Mouse (Mus musculus) neutrophil, adult 5-6 weeks (primary cell): ENCODE data around the gene 4930467E23Rik. TPM values are rescaled to one million over a fixed set of nuclear protein-coding genes. Genes with fewer than 3 reads are reported as not detected.
A peak's percentile ranks its signal among the peaks of the same experiment; 100 is the strongest.
"Not testable (repeated sequence)": the region's sequence is repeated elsewhere in the genome, so short reads cannot be mapped to it uniquely, and the experiment has no call there.

Experiments used
- ATAC-seq: fragments of 151-379, 151-347 bp; 2 replicates; pipeline ENCODE4 v1.8.0; 2017; ENCODE audit warnings: mild to moderate bottlenecking, moderate TSS enrichment; ENCODE audit not compliant: insufficient number of reproducible peaks, poor library complexity, low FRiP score, severe bottlenecking; ENCODE audit errors: extremely low read depth
- total RNA-seq: library from RNA; stranded (forward); fragments of 200-1000 nt; gene quantifications from 2 replicates; pipeline ENCODE4 v1.2.3, GENCODE M21; 2017

The 4930467E23Rik gene
- total RNA-seq, 1 experiment from 2014 or later: not detected

GRCm38 (mm10) chr8:19707761-19708443 is 21.5 kb upstream of the 4930467E23Rik start:
- ATAC-seq: not testable (repeated sequence)

DNA sequence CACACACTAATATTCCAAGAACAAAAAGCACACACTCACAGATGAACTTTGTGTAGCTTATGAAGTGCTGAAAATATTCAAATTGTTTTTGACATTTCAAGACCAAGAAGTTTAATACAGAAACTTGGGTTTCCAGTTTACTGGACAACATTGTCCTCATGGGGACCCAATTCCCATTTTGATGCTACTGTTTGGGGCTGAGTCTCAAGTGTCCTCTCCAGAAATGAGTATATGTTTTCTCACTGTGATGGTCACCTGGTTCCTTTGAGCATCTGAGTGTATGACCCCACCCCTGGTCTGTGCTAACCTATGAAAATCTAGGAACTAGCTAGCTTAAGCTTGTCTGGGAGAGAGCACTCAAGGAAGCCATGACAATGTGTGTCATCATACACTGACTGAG is 20.4 kb upstream of the 4930467E23Rik start:
- ATAC-seq: not testable (repeated sequence)

DNA sequence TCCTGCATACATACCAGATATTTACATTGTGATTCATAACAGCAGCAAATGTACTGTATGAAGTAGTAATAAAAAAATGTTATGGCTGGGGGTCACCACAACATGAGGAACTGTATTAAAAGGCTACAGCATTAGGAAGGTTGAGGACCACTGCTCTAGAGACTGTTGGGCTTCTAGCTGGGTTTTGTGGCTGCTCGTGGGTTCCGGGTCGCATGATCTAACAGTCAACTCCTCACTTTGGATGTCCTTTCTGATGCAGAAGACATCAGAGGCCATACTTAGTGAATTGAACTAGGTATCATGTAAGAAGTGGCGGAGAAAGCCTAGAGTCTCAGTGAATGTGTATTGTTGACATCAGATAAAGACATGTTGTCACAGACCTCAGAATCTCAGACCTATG is 19.9 kb upstream of the 4930467E23Rik start:
- ATAC-seq: not testable (repeated sequence)

DNA sequence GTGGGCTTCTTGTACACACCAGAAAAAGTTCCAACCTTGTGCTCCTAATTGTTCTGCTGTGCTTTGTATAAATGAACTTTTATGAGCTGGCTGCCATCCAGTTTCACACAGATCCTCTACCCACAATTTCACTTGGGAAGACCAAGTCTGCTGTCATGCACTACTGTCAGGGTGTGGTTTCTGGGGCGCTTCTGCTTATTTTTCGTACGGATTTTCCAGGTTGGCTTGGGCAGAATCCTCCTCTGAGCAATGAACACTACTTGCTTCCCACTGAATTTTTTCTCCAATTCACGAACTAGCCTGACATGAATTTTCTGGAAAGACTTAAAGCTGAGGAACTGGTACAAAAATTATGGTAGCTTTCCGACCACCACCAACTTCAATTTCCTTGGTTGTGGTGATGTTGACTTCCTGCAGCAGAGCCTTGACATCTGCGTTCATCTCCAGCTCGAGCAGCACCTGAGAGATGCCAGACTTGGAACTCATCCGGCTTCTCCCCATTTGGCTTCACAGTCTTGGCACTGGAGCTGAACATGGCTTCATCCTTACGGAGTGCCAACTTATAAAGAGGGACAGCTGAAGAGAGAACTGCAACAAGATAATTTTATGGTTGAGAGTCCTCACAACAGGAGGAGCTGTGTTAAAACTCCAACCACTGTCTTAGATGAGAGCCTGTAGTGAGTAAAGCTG is 18.1 kb upstream of the 4930467E23Rik start:
- not testable (repeated sequence) for ATAC-seq

DNA sequence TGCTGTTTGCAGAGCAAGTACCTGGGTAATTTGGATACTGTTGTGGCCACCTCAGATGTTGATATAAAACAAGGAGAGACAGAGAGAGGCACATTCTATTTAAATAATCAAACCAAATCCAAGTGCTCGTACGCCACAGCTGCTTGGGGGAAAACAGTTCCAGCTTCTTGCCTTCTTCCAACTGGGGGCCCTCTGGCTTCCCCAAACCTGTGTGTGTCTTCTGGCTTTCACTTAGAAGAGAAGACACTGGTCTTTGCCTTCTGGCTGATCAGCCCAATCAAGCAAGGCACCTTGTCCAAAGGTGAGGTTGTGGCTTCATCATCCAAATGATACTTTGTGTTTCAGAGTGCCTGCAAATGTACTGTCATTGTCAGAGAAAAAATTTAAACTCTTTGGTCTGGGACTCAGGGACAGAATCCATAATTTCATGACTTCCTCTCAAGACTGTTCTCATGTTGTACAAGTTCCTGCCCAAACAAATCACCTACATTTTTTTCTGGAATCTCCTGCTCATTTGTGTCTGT is 17.1 kb upstream of the 4930467E23Rik start:
- ATAC-seq: peak; percentile 45; the same call in 1 of the 2 replicates

- ATAC-seq: not testable (repeated sequence)
Measured at GRCm38 (mm10) chr8:19712816-19713215, 16.6 kb upstream of the 4930467E23Rik start.

DNA sequence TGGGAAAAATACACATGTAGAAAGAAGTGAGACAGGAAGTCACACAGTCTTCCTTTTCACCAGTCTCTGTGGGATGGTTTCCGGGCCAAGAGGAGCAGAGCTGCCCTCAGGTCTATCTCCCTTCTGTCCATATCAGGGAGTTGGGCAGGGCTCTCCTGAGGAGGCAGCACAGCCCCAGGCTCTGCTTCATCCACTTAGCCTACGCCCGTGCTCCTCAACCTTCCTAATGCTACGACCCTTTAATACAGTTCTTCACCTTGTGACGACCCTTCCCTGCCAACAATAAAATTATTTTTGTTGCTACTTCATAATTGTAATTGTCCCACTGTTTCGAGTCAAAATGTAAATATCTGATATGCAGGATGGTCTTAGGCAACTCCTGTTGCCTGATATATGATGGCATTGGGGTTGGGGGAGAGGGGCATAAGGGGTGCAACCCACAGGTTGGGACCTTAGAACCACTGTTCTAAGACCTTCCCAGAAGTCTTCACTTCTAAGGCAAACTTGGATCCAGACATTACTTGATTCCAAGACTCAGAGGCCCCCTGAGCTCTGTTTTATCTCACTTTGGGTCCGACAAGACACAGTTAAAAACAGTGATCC is 16.0 kb upstream of the 4930467E23Rik start:
- not testable (repeated sequence) for ATAC-seq

DNA sequence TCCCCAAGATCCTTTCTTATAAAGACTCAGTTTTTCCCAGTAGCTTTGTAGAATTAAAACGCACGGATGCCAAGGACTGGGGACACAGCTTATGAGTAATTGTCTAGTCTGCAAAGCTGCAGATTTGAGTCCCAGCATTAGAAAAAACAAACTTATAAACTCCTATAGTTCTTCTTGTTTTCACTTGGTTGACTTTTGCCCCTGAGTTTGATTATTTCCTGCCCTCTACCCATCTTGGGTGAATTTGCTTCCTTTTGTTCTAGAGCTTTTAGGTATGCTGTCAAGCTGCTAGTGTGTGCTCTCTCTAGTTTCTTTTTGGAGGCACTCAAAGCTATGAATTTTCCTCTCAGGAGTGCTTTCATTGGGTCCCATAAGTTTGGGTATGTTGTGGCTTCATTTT is 14.9 kb upstream of the 4930467E23Rik start:
- ATAC-seq: not testable (repeated sequence)

DNA sequence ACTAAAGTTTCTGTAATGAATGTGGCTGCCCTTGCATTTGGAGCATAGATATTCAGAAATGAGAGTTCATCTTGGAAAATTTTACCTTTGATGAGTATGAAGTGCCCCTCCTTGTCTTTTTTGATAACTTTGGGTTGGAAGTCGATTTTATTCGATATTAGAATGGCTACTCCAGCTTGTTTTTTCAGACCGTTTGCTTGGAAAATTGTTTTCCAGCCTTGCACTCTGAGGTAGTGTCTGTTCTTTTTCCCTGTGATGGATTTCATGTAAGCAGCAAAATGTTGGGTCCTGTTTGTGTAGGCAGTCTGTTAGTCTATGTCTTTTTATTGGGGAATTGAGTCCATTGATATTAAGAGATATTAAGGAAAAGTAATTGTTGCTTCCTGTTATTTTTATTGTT is 14.1 kb upstream of the 4930467E23Rik start:
- ATAC-seq: not testable (repeated sequence)

DNA sequence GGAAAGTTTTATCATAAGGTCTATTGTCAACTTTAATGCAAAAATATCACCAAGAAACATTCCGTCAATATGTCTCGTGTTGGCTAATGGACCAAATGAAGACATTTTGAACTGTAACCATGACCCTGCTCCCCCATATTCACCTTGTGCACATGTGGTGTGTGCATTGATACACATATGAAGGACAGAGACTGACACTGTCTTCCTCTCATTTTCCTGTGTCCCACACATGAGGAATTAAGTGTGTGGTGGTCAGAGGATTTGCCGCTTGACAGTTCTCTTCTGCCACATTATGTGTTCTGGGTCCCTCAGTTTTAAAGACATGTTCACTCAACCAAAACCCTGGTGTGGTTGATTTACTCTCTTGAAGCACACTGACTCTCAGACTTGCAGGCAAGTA is 11.5 kb upstream of the 4930467E23Rik start:
- not testable (repeated sequence) for ATAC-seq

DNA sequence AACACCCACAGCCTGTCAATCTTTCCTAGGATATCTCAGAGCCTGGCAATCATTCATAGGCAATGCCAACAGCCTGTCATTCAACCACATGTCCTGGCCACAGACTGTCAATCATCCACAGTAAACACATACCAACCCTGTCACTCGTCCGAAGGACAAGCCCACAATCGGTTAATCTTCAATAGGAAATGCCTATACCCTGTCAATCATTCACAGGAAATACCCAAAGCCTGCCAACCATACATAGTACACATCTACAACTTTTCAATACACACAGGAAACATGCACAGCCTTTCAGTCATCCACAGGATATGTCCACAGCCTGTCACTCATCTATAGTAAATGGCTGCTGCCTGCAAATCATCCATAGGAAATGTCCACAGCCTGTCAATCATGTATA is 9.9 kb upstream of the 4930467E23Rik start:
- not testable (repeated sequence) for ATAC-seq

- ATAC-seq: not testable (repeated sequence)
Measured at GRCm38 (mm10) chr8:19724871-19725270, 4.5 kb upstream of the 4930467E23Rik start.

DNA sequence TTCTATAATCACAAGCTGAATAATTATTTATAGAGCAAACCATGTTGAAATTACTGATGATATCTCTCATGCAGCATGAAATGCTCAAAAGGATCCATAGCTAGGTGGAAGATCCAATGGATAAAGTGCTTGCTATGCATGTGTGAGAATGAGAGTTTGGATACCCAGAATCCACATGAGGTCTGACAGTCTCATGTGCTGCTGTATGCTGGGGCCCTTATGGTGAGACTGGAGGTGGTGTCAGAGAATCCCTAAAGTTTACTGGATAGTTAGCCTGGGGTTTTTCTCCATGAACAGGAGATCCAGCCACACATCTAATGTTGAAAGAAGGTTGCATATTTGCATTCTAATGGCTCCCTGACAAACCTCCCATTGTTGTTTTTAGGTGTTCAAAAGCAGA is 22.4 kb downstream of the 4930467E23Rik start:
- ATAC-seq: not testable (repeated sequence)

DNA sequence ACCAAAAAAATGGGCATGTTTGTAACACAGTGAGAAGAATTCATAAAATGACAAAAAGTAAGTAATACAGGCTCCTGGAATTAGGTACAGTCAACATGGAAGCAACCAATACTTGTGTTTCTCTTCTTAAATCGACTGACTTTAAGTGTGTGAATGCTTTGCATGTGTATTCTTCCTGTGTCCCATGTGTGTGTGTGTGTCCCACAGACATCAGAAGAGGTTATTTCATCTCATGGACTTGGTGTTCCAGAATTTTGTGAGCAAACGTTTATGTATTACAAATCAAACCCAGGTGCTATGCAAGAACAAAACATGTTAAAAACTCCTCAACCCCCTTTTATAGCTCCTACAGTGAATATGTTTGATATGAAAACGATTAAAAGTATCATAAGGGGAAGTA is 24.8 kb downstream of the 4930467E23Rik start:
- ATAC-seq: not testable (repeated sequence)

GRCm38 (mm10) chr8:19754961-19755360 is 25.6 kb downstream of the 4930467E23Rik start:
- not testable (repeated sequence) for ATAC-seq

GRCm38 (mm10) chr8:19761660-19762059 is 32.3 kb downstream of the 4930467E23Rik start:
- ATAC-seq: not testable (repeated sequence)

DNA sequence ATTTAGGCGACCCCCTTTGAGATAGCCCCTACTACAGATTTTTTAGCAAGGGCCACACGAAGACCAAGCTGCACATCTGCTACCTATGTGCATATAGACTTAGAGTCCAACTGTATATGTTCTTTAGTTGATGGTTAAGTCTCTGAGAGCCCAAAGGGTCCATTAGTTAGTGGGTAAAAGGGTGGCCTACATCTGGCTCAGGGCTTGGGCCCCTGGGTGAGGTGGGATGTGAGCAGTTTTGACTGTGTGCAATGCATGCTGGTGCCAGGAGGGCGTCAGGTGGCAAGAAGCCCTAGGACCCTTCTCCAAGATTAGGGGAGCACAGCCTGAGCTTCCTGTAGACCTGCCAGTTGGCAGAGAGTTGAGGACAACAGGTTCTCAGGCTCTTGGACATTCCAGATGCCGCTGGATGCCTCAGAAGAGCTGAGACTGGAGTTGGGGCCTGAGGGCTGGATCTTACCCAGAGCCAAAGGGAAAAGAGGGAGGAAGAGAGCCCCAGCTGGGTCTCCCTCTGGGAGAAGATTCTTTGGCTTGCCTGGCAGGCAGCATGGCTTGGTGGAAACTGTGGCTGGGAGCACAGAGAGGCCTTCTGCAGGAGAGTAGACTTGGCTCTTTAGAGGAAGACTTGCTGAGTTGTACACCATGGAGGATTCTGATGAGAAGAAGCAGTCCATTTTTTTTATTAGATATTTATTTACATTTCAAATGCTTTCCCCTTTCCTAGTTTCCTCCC is 33.6 kb downstream of the 4930467E23Rik start:
- ATAC-seq: not testable (repeated sequence)

DNA sequence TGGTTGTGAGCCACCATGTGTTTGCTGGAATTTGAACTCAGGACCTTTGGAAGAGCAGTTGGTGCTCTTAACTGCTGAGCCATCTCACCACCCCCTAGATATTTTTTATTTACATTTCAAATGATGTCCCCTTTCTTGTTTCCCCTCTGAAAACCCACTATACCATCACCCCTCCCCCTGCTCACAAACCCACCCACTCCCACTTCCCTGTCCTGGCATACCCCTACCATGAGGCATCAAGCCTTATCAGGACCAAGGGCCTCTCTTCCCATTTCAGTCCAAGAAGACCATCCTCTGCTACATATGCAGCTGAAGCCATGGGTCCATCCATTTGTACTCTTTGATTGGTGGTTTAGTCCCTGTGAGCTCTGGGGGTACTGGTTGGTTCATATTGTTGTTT is 36.2 kb downstream of the 4930467E23Rik start:
- not testable (repeated sequence) for ATAC-seq

DNA sequence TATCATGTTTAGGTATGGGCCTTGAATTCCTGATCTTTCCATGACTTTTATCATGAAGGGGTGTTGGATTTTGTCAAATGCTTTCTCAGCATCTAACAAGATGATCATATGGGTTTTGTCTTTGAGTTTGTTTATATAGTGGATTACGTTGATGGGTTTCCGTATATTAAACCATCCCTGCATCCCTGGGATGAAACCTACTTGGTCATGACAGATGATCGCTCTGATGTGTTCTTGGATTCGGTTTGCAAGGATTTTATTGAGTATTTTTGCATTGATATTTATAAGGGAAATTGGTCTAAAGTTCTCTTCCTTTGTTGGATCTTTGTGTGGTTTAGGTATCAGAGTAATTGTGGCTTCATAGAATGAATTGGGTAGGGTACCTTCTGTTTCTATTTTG is 44.1 kb downstream of the 4930467E23Rik start:
- ATAC-seq: not testable (repeated sequence)
